ENCODE assay signal across 30 mouse cellular contexts in genomic region chrX:7688321-7688720, GRCm38 (mm10). TPM values are rescaled to one million over a fixed set of nuclear protein-coding genes. Genes with fewer than 3 reads are reported as not detected.
"Had no signal": no experiment of that assay in that cellular context is flagged by ENCODE, and none has a peak within 500 bp of the region (broad histone marks: within the 10 kb centered on the region; RNA-seq: fewer than 3 reads in every experiment).

No protein-coding gene starts in this region.

- H3K4me3 ChIP-seq: heart, adult 2 months; heart, embryonic 13.5 days; heart, embryonic 15.5 days; hindbrain, embryonic 10.5 days; hindbrain, embryonic 12.5 days; intestine, embryonic 15.5 days; layer of hippocampus, adult 2 months; left cerebral cortex, adult 2 months; limb, embryonic 10.5 days; limb, embryonic 12.5 days; liver, embryonic 13.5 days; liver, embryonic 15.5 days had no signal

- ATAC-seq: hindbrain, embryonic 16.5 days; inflammation-experienced regulatory T-cells, adult 6 months; intestine, embryonic 15.5 days; intestine, postnatal 0 days; liver, postnatal 0 days had no signal

- H3K27ac ChIP-seq: heart, adult 2 months; heart, embryonic 13.5 days; heart, embryonic 15.5 days; hindbrain, embryonic 10.5 days; hindbrain, embryonic 12.5 days; hindbrain, embryonic 14.5 days; intestine, embryonic 15.5 days; layer of hippocampus, adult 2 months; left cerebral cortex, adult 2 months; limb, embryonic 10.5 days; limb, embryonic 12.5 days; liver, embryonic 13.5 days; liver, embryonic 15.5 days had no signal

- H3K27me3 ChIP-seq: heart, embryonic 15.5 days; hindbrain, embryonic 12.5 days; intestine, embryonic 15.5 days; limb, embryonic 12.5 days; liver, embryonic 13.5 days; liver, embryonic 15.5 days had no signal

- DNase-seq: gastrocnemius, postnatal 10 days; gastrocnemius, postnatal 25 days; heart, adult 2 months; heart, postnatal 14 days; heart, postnatal 4 days; kidney, adult 18-20 months; kidney, adult 8-10 months; kidney, postnatal 10 days; kidney, postnatal 25 days; kidney, postnatal 4 days; liver; liver, embryonic 13.5 days; liver, postnatal 0 days had no signal

- H3K4me1 ChIP-seq: heart, embryonic 13.5 days; heart, embryonic 15.5 days; hindbrain, embryonic 10.5 days; hindbrain, embryonic 12.5 days; intestine, embryonic 15.5 days; limb, embryonic 10.5 days; limb, embryonic 12.5 days; liver, embryonic 13.5 days; liver, embryonic 15.5 days had no signal

RNA-seq across cellular contexts. Expression of gene Magix, which starts 7.3 kb away (rescaled TPM):
- total RNA-seq: granulocyte monocyte progenitor cell, adult 5-6 weeks had no signal
- polyA plus RNA-seq: heart, embryonic 11.5 days; hindbrain, embryonic 10.5 days; hindbrain, embryonic 14.5 days; inflammation-experienced regulatory T-cells, adult 6 months; limb, embryonic 12.5 days; liver, embryonic 11.5 days; liver, embryonic 13.5 days had no signal
